Mouse (Mus musculus) limb, embryonic 10.5 days (tissue): ENCODE results near the gene Trim72. TPM values are rescaled to one million over a fixed set of nuclear protein-coding genes. Genes with fewer than 3 reads are reported as not detected.
"Not testable (repeated sequence)": the region's sequence is repeated elsewhere in the genome, so short reads cannot be mapped to it uniquely, and the experiment has no call there.

Source experiments
- DNase-seq: peaks from one replicate; pipeline ENCODE4 v3.0.0-alpha.2; 2017; ENCODE audit warnings: low spot score
- H3K27ac ChIP-seq: fragments of 300-500 bp; sonication (generic); 2 replicates; pipeline ENCODE4 v1.5.1; 2016; ENCODE audit warnings: mild to moderate bottlenecking
- H3K27me3 ChIP-seq: fragments of 300-500 bp; sonication (generic); 2 replicates; pipeline ENCODE4 v1.6.1; 2016; ENCODE audit warnings: low read depth, mild to moderate bottlenecking; ENCODE audit not compliant: poor library complexity, severe bottlenecking
- H3K36me3 ChIP-seq: fragments of 300-500 bp; sonication (generic); 2 replicates; pipeline ENCODE4 v1.6.1; 2016; ENCODE audit warnings: mild to moderate bottlenecking, moderate library complexity
- H3K4me1 ChIP-seq: fragments of 300-500 bp; sonication (generic); 2 replicates; pipeline ENCODE4 v1.6.1; 2016
- H3K4me3 ChIP-seq: fragments of 300-500 bp; sonication (generic); 2 replicates; pipeline ENCODE4 v1.5.1; 2016; ENCODE audit warnings: mild to moderate bottlenecking, moderate library complexity
- H3K9me3 ChIP-seq: fragments of 300-500 bp; sonication (generic); replicated peaks from 2 replicates; pipeline ENCODE4 v1.6.1; 2016; ENCODE audit warnings: mild to moderate bottlenecking
- WGBS: fragments of 180-500 bp; shearing (Covaris S2); methylation state at CpG from one replicate; pipeline ENCODE4 v1.1.7; 2016; 5-methylcytosine and 5-hydroxymethylcytosine counted together
- polyA plus RNA-seq: library from polyadenylated mRNA; unstranded; fragments of >200 nt; fragmentation: Nextera tagmentation; extraction: Ambion mirVana; gene quantifications from 2 replicates; pipeline ENCODE4 v1.2.1, GENCODE M21; 2016

Trim72 gene
- polyA plus RNA-seq, 1 experiment from 2014 or later: not detected

DNA sequence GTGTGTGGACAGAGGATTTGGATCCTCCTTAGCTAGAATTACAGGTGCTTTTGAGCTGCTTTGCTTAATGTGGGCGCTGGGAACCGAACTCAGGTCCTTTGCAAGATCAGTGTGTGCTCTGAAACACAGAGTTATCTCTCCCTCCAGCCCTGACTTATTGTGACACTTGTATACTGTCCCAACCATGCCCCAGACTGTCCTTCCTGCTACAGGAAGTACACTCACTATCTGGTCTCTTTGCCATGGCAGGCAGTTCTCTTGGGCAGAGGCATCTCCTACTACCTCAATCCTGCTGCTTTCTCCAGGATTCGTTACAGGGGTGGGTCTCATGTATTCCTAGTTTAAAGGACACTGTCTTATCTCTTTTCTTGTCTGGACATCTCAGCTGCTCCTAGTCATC is 14.5 kb downstream of the Trim72 start:
- no peak overlapping the region for H3K4me3 ChIP-seq
- no peaks in the 10 kb centered on the region for H3K4me1 ChIP-seq
- 92% methylated on average over 3 of the region's 3 CpGs for WGBS
- H3K9me3 ChIP-seq: no peaks in the 10 kb centered on the region
- no peaks in the 10 kb centered on the region for H3K36me3 ChIP-seq
- no peak overlapping the region for H3K27ac ChIP-seq
- no peaks in the 10 kb centered on the region for H3K27me3 ChIP-seq
- DNase-seq: no peak

DNA sequence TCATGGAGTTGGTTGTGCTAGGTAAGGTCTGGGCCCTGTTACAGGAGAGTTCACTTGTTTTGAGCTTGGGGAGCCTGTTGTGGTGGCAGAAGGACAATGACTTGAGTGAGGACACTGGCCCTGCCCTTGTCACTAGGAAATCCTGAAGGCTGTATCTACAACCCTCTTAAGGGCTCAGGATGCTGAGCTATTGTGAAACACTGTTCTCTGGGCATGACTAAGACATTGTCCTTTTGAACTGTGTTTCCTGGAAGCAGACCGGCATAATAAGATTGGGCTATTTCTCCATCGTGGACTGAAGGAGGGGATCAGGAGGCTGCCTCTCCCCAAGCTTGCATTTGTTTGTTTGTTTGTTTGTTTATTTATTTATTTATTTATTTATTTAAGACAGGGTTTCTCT is 15.4 kb downstream of the Trim72 start:
- Histone ChIP-seq H3K9me3 (no peaks in the 10 kb centered on the region), H3K27me3 (no peaks in the 10 kb centered on the region), H3K36me3 (no peaks in the 10 kb centered on the region), H3K4me1 (no peaks in the 10 kb centered on the region), H3K4me3 (no peak overlapping the region), H3K27ac (no peak overlapping the region)
- no peak for DNase-seq
- WGBS: 89% methylated on average over 2 of the region's 2 CpGs

DNA sequence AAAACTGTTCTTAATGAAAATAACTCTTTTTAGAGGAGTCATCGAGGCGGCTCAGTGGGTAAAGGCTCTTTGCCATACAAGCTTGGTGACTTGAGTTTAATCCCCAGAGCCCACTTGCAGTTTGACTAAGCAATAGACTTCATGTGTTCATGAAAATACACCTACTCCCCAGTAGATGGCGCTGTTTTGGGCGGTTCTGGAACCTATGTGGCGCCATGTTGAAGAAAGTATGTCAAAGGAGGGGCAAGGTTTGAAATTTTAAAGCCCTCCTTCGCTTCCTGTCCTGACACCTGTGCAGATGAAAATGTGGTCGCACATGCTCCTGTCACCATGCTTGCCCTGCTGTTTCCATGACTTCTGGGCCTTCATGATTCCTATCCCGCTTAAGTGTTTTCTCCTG is 19.2 kb downstream of the Trim72 start:
- H3K36me3 ChIP-seq: no peaks in the 10 kb centered on the region
- no peak overlapping the region for H3K27ac ChIP-seq
- H3K4me3 ChIP-seq: no peak overlapping the region
- H3K4me1 ChIP-seq: no peaks in the 10 kb centered on the region
- DNase-seq: no peak
- 64% methylated on average over 8 of the region's 8 CpGs for WGBS
- H3K27me3 ChIP-seq: no peaks in the 10 kb centered on the region
- no peaks in the 10 kb centered on the region for H3K9me3 ChIP-seq

DNA sequence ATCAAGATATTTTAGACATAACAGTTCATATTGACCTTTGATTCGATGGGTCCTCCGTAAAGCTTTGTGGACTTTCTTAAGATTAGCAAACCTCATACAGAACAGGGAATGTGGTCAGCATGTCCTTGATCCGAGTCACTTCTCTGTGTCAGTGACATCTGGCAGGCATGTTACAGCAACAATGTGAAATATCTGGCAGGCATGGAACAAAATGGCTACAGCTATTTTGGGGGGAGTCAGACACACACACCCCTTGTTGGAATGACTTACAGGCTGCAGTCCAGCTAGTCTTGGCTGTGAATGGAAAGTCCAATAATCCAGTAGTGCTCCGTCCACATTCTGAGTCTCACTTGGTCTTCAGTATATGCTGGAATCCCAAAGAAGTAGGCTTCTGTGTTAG is 19.8 kb downstream of the Trim72 start:
- WGBS: 93% methylated on average over 4 of the region's 4 CpGs
- no peak for DNase-seq
- no peaks in the 10 kb centered on the region for H3K4me1 ChIP-seq
- H3K4me3 ChIP-seq: no peak overlapping the region
- no peak overlapping the region for H3K27ac ChIP-seq
- H3K27me3 ChIP-seq: no peaks in the 10 kb centered on the region
- H3K36me3 ChIP-seq: no peaks in the 10 kb centered on the region
- no peaks in the 10 kb centered on the region for H3K9me3 ChIP-seq

DNA sequence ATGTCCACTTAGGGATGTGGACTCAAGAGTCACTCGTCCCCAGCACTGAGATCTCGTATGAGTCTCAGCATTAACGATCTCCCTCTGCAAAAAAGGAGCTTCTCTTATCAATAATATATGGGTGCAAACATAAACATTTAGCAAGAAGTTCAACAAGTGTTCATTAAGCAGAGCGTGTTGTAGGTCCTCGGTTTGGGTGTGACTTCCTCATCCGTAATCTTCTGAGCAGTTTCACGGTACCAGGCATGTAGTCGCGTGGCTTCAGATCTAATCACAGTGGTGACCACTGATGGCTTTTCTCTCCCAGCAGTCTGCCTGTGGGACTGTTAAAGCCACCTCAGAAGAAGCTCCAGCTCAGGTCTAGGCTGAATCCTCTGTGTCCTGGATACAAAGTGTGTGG is 20.6 kb downstream of the Trim72 start:
- no peak for DNase-seq
- Histone ChIP-seq H3K36me3 (no peaks in the 10 kb centered on the region), H3K27ac (no peak overlapping the region), H3K9me3 (no peaks in the 10 kb centered on the region), H3K4me3 (no peak overlapping the region), H3K27me3 (no peaks in the 10 kb centered on the region), H3K4me1 (no peaks in the 10 kb centered on the region)
- 96% methylated on average over 9 of the region's 9 CpGs for WGBS

DNA sequence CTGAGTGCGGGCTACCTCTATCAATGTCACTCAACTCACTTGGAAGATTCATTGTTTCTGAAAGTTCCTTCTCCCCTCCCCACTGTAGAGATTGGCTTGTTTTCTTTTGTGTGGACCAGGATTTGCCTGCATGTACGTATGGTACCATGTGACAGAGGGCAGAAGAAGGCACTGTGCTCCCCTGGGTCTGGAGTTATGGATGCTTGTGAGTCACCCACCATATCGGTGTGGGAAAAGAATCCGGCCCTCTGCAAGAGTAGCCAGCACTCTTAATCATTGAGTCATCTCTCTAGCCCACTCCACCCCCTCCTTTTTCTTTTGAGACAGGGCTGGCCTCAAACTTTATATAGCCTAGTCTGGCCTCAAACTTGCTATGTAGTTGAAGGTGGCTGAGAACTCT is 21.2 kb downstream of the Trim72 start:
- WGBS: 82% methylated on average over 4 of the region's 4 CpGs
- DNase-seq: no peak
- no peaks in the 10 kb centered on the region for H3K4me1 ChIP-seq
- no peak overlapping the region for H3K27ac ChIP-seq
- H3K9me3 ChIP-seq: no peaks in the 10 kb centered on the region
- H3K4me3 ChIP-seq: no peak overlapping the region
- H3K36me3 ChIP-seq: no peaks in the 10 kb centered on the region
- no peaks in the 10 kb centered on the region for H3K27me3 ChIP-seq

DNA sequence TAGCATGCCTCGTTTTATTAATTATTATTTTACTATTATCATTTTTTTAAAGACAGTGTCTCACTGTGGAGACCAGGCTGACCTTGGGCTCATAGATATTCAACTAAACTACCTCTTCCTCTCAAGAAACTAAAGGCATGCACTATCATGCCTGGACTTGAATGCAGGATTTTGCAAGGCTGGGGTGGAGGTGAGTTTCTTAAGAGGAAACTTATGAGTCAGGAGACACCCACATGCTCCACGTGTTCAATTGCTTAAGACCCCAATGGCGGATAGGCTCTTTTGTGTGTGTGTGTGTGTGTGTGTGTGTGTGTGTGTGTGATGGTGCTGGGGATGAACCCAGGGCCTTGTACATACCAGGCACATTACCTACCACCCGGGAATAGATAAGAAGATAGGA is 21.6 kb downstream of the Trim72 start:
- Histone ChIP-seq H3K27me3 (no peaks in the 10 kb centered on the region), H3K9me3 (no peaks in the 10 kb centered on the region), H3K36me3 (no peaks in the 10 kb centered on the region), H3K4me1 (no peaks in the 10 kb centered on the region), H3K4me3 (no peak overlapping the region), H3K27ac (no peak overlapping the region)
- WGBS: 89% methylated on average over 4 of the region's 4 CpGs
- DNase-seq: no peak

DNA sequence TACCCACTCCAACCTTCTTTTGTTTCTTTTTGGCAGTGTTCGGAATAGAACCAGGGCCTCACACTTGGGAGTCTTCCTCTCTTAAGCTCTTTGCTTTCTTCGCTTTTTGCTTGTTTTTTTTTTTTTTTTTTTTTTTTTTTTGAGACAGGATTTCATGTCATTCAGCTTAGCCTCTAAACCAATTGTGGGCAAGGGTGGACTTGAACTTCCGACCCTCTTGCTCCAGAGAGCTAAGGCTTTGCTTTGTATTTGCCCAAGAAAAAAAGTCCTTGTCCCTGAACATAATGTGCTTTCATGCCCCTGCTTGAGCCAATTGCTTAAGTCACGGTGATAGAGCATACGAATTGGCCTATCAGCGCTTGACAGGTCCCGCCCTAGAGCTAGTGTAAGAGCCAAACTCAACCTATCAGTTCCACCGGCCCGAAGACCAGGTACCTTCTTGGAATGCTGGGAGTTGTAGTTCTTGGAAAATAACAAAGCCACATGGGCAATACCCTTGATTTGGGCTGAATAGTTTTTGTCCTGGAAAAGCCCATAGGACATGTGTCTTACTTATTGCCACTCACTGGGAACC is 27.7 kb downstream of the Trim72 start:
- H3K9me3 ChIP-seq: no peaks in the 10 kb centered on the region
- H3K4me1 ChIP-seq: no peaks in the 10 kb centered on the region
- no peak overlapping the region for H3K4me3 ChIP-seq
- no peak overlapping the region for H3K27ac ChIP-seq
- 42% methylated on average over 9 of the region's 9 CpGs for WGBS
- no peaks in the 10 kb centered on the region for H3K36me3 ChIP-seq
- H3K27me3 ChIP-seq: no peaks in the 10 kb centered on the region
- DNase-seq: no peak

DNA sequence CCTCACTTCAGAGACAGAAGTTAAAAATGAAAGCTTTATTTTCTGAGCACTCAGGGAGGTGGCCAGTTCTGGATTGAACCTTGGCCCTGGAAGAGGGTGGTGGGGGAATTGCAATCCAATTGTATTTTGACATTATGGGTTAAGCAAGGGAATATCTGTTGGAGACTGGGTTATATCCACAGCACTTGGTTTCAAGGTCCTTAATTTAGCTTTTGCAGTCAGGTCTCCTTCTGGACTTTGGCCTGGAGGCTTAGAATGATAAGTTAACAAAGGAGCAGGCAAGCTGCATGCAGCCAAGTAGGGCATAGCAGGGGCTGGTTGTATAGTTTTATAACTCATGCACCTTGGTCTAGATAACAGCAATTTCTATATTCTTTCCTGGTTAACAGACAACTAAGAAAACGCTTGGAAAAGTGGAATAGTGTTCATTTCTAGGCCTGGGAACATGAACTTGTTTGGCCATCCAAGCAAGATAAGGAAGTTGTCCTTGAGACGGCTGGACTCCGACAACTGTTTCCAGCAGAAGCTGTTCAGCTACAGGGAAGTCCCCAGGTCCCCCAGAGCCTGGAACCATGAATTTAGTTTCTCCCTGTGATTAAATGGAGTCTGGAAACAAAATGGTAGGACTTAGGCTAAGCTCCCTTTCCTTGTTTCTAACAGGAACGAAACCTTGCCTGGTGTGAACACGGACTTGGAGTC is 28.7 kb downstream of the Trim72 start:
- no peaks in the 10 kb centered on the region for H3K36me3 ChIP-seq
- DNase-seq: no peak
- H3K4me3 ChIP-seq: no peak overlapping the region
- 92% methylated on average over 5 of the region's 5 CpGs for WGBS
- no peaks in the 10 kb centered on the region for H3K27me3 ChIP-seq
- H3K9me3 ChIP-seq: no peaks in the 10 kb centered on the region
- H3K27ac ChIP-seq: no peak overlapping the region
- H3K4me1 ChIP-seq: no peaks in the 10 kb centered on the region

DNA sequence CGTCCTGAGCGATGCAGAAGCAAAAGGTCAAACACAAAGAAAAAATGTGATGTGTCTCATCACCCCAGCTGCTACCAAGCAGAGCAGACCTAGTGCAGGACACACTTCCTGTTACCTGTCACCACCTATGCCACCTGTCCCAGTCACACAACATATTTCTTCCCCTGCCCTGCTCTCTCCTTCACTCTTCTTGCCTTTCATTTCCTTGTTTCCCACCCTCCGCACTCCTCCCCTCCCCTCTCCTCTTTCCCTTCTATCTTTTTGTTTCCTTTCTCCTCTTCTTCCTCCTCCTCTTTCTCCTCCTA is 29.2 kb downstream of the Trim72 start:
- Histone ChIP-seq H3K9me3 (no peaks in the 10 kb centered on the region), H3K4me1 (no peaks in the 10 kb centered on the region), H3K27me3 (no peaks in the 10 kb centered on the region), H3K36me3 (no peaks in the 10 kb centered on the region), H3K27ac (no peak overlapping the region), H3K4me3 (no peak overlapping the region)
- 91% methylated on average over 3 of the region's 3 CpGs for WGBS
- no peak for DNase-seq

DNA sequence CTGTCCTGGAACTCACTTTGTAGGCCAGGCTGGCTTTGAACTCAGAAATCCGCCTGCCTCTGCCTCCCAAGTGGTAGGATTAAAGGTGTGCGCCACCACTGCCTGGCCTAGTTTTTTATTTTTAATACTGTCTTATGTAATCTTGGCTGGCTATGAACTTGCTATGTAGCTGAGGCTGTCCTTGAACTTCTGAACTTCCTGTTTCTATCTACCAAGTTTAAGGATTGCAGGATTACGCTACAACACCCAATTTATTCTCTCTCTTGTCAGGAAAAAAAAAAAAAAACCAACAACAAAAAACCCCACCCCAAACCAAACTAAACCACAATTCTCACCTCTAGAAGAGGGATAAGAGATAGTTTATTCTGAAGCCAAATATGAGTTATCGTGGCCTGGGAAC is 29.9 kb downstream of the Trim72 start:
- WGBS: 92% methylated on average over 4 of the region's 4 CpGs
- H3K36me3 ChIP-seq: no peaks in the 10 kb centered on the region
- H3K4me1 ChIP-seq: no peaks in the 10 kb centered on the region
- no peaks in the 10 kb centered on the region for H3K9me3 ChIP-seq
- no peak for DNase-seq
- no peaks in the 10 kb centered on the region for H3K27me3 ChIP-seq
- H3K27ac ChIP-seq: no peak overlapping the region
- no peak overlapping the region for H3K4me3 ChIP-seq

DNA sequence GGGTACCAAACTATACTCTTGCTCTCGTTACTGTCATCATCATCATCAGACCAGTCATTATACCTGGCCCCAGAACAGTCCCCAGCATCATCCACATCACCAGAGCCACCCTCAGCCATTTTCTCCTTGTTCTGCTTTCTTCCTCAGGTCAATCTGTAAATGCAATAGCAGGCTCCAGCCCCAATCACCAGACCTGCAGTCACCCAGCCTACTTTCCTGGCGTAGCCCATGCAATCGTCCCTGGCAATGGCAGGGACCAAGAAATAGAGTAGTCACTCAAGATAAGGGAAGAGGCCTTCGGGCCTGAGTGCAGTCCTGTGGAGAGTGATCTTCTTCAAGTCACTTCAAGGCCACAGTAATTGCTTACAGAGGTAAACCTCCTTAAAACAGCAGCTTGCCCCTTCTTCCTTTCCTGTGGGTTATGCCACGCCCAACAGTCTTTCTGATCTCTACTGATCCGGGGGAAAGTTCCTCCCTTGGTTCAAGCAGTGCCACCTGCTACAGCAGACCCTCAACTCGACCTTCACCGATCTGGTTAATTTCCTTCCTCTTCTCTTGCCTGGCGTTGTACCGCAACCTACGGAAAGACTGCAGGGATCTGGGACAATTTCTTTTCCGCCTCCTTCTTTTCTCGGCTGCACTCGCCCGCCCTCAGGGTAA is 38.5 kb downstream of the Trim72 start:
- H3K9me3 ChIP-seq, H3K4me3 ChIP-seq, H3K4me1 ChIP-seq, H3K27me3 ChIP-seq, DNase-seq, H3K36me3 ChIP-seq, H3K27ac ChIP-seq: not testable (repeated sequence)
- 88% methylated on average over 15 of the region's 15 CpGs for WGBS

DNA sequence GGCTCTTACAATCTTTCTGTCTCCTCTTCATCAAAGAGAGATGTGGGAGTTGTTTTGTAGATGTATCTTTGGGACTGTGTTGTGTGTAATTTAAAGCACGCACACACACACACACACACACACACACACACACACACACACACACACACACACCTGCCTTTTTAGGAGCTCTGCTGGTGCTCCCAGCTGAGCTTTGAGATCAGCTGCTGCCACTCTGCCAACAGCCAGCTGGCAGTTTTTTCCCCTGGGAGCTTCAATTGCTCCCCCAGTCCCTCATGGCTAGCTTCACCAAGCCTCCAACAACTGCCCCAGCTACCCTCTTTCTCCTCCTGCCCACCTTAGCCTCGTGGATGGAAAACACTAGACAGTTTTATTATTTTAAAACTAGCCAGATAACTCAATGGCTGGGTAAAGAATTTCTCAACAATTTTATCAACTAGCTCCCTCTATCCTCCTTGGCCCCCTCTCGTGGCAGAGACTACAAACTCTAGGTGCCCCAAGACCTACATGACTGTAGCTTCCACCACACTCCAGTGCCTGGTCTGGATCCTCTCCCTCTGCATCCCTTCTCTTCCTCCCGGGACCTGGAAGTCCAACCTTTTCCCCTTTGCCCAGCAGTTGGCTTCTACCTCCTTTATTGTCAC is 40.5 kb downstream of the Trim72 start:
- H3K36me3 ChIP-seq: no peaks in the 10 kb centered on the region
- no peak overlapping the region for H3K27ac ChIP-seq
- no peaks in the 10 kb centered on the region for H3K4me1 ChIP-seq
- H3K4me3 ChIP-seq: no peak overlapping the region
- no peaks in the 10 kb centered on the region for H3K27me3 ChIP-seq
- H3K9me3 ChIP-seq: no peaks in the 10 kb centered on the region
- DNase-seq: no peak
- 69% methylated on average over 4 of the region's 4 CpGs for WGBS
